24 mouse cellular contexts compared by ENCODE assay signal in the genomic region with DNA sequence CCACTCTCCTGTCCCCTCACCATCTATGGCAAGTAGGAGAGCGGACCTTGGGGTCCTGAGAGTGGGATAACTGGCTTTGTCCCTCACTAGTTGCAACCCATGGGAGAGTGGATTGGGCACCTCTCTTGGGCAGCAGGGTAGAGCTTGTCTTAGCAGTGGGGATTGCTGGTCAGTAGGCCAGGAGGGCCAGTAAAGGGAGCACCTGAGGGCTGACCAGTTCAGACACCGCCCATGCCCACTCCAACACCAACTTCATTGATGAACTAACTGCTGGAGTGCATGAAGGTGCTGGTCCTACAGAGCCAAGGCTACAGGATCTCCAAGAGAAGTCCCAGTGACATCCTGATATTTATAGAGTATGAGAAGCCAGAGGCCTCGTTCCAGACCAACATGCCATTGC.
"Had no signal": no experiment of that assay in that cellular context is flagged by ENCODE, and none has a peak within 500 bp of the region (broad histone marks: within the 10 kb centered on the region; RNA-seq: fewer than 3 reads in every experiment).

No protein-coding gene starts in this region.

- H3K4me2 ChIP-seq: heart, embryonic 11.5 days; hindbrain, embryonic 14.5 days; intestine, embryonic 15.5 days; limb, embryonic 12.5 days; liver, embryonic 11.5 days had no signal

- H3K27me3 ChIP-seq: intestine, embryonic 15.5 days; limb, embryonic 12.5 days had no signal

- H3K27ac ChIP-seq: gastrocnemius, adult 2 months; heart, adult 2 months; hindbrain, embryonic 10.5 days; hindbrain, embryonic 14.5 days; intestine, embryonic 15.5 days; layer of hippocampus, adult 2 months; left cerebral cortex, adult 2 months; limb, embryonic 10.5 days; limb, embryonic 12.5 days had no signal

- H3K4me3 ChIP-seq: gastrocnemius, adult 2 months; heart, adult 2 months; hindbrain, embryonic 10.5 days; intestine, embryonic 15.5 days; layer of hippocampus, adult 2 months; left cerebral cortex, adult 2 months; limb, embryonic 10.5 days; limb, embryonic 12.5 days had no signal

- H3K9me3 ChIP-seq: hindbrain, embryonic 10.5 days; intestine, embryonic 15.5 days; limb, embryonic 10.5 days; limb, embryonic 12.5 days had no signal

- ATAC-seq: hindbrain, embryonic 16.5 days; inflammation-experienced regulatory T-cells, adult 6 months; intestine, embryonic 15.5 days; intestine, postnatal 0 days had no signal

- DNase-seq: gastrocnemius, adult 2 months; gastrocnemius, postnatal 10 days; gastrocnemius, postnatal 25 days; heart, adult 2 months; heart, postnatal 10 days; heart, postnatal 4 days; kidney, adult 18-20 months; kidney, adult 8-10 months; kidney, postnatal 10 days; kidney, postnatal 25 days; kidney, postnatal 4 days; liver had no signal

- H3K36me3 ChIP-seq: hindbrain, embryonic 10.5 days; intestine, embryonic 15.5 days; limb, embryonic 10.5 days; limb, embryonic 12.5 days had no signal

- H3K9ac ChIP-seq: hindbrain, embryonic 14.5 days; intestine, embryonic 15.5 days; limb, embryonic 12.5 days had no signal

- H3K4me1 ChIP-seq: intestine, embryonic 15.5 days; limb, embryonic 10.5 days; limb, embryonic 12.5 days had no signal
